Mouse (Mus musculus): ENCODE results near the gene Syngr2. TPM values are rescaled to one million over a fixed set of nuclear protein-coding genes. Genes with fewer than 3 reads are reported as not detected.

Gene Syngr2
- total and polyA plus RNA-seq, 3 experiments, result 189 to 384 TPM; not detected in 1

GRCm38 (mm10) chr11:117760374-117761119 lies 48.9 kb upstream of the Syngr2 start:
- TF ChIP-seq MXI1 (IDR thresholded peaks at IDR 0.05; ENCODE audit: low read depth, low read length) (no peak), KAT2A (conservative IDR thresholded peaks at IDR 0.05; ENCODE audit: low read depth, low read length) (no peak), RAD21 (IDR thresholded peaks at IDR 0.05; ENCODE audit: low read depth, low read length) (no peak), RCOR1 (IDR thresholded peaks at IDR 0.05; ENCODE audit: low read depth, low read length) (no peak), ZC3H11A (IDR thresholded peaks at IDR 0.05; ENCODE audit: low read depth, low read length) (no peak), GATA1 (IDR thresholded peaks at IDR 0.05; ENCODE audit: low read depth, low read length) (no peak), USF1 (IDR thresholded peaks at IDR 0.05; ENCODE audit: low read depth, low read length) (no peak), CHD2 (IDR thresholded peaks at IDR 0.05; ENCODE audit: low read length) (no peak), TAL1 (IDR thresholded peaks at IDR 0.05; ENCODE audit: low read length) (no peak), HCFC1 (IDR thresholded peaks at IDR 0.05; ENCODE audit: low read depth, low read length) (no peak), UBTF (IDR thresholded peaks at IDR 0.05; ENCODE audit: borderline replicate concordance, insufficient read depth, low read depth, low read length) (no peak), GABPA (IDR thresholded peaks at IDR 0.05; ENCODE audit: low read depth, low read length) (no peak), E2F4 (IDR thresholded peaks at IDR 0.05; ENCODE audit: borderline replicate concordance, low read depth, low read length) (no peak), NRF1 (IDR thresholded peaks at IDR 0.05; ENCODE audit: insufficient read depth, low read depth, low read length, poor library complexity, severe bottlenecking) (no peak), USF2 (IDR thresholded peaks at IDR 0.05; ENCODE audit: borderline replicate concordance in 1 of 2, insufficient read depth in 1 of 2, low read depth in 1 of 2, low read length in 2 of 2) (no peak), CHD1 (IDR thresholded peaks at IDR 0.05; ENCODE audit: low read depth, low read length) (no peak), NELFE (IDR thresholded peaks at IDR 0.05; ENCODE audit: low read depth, low read length) (no peak), BHLHE40 (IDR thresholded peaks at IDR 0.05; ENCODE audit: borderline replicate concordance, low read depth, low read length) (no peak)
- H3K4me1 ChIP-seq (ENCODE audit: control insufficient read depth in 1 of 2, insufficient read depth in 2 of 2, low read length in 2 of 2), result no peaks in the 10 kb centered on the region
- H3K36me3 ChIP-seq (ENCODE audit: control insufficient read depth in 1 of 2, insufficient read depth in 2 of 2, low read length in 2 of 2), result peaks cover 0 to 3% of the 10 kb centered on the region in 2 experiments; a peak in 2 of 4 replicates
- no peak for DNase-seq (ENCODE audit: low read depth, low spot score)
- no peak overlapping the region for H3K9ac ChIP-seq (ENCODE audit: control insufficient read depth, low read depth, low read length, poor library complexity, severe bottlenecking)
- no peaks in the 10 kb centered on the region for H3K9me3 ChIP-seq (replicated peaks; ENCODE audit: insufficient read depth, low read length)
- no peak overlapping the region for H3K27ac ChIP-seq (ENCODE audit: control insufficient read depth, low read depth, low read length)
- no peak overlapping the region for H3K4me3 ChIP-seq (ENCODE audit: control insufficient read depth in 1 of 2, insufficient read depth in 1 of 2, low read depth in 2 of 2, low read length in 2 of 2)
- H3K27me3 ChIP-seq (ENCODE audit: control insufficient read depth in 1 of 2, insufficient read depth in 2 of 2, low read length in 2 of 2), result no peaks in the 10 kb centered on the region
- H3K79me2 ChIP-seq (ENCODE audit: control insufficient read depth, insufficient read depth, low read length, poor library complexity), result no peaks in the 10 kb centered on the region

- Histone ChIP-seq H3K9ac (ENCODE audit: control insufficient read depth, low read depth, low read length, poor library complexity, severe bottlenecking) (no peak overlapping the region), H3K9me3 (replicated peaks; ENCODE audit: insufficient read depth, low read length) (no peaks in the 10 kb centered on the region), H3K27ac (ENCODE audit: control insufficient read depth, low read depth, low read length) (no peak overlapping the region), H3K4me3 (ENCODE audit: control insufficient read depth in 1 of 2, insufficient read depth in 1 of 2, low read depth in 2 of 2, low read length in 2 of 2) (no peak overlapping the region), H3K36me3 (ENCODE audit: control insufficient read depth in 1 of 2, insufficient read depth in 2 of 2, low read length in 2 of 2) (no peaks in the 10 kb centered on the region; a peak in 1 of 4 replicates), H3K79me2 (ENCODE audit: control insufficient read depth, insufficient read depth, low read length, poor library complexity) (no peaks in the 10 kb centered on the region), H3K4me1 (ENCODE audit: control insufficient read depth in 1 of 2, insufficient read depth in 2 of 2, low read length in 2 of 2) (no peaks in the 10 kb centered on the region), H3K27me3 (ENCODE audit: control insufficient read depth in 1 of 2, insufficient read depth in 2 of 2, low read length in 2 of 2) (no peaks in the 10 kb centered on the region)
- no peak for DNase-seq (ENCODE audit: low read depth, low spot score)
- TF ChIP-seq TCF12 (IDR thresholded peaks at IDR 0.05; ENCODE audit: low read depth, low read length) (no peak), BHLHE40 (IDR thresholded peaks at IDR 0.05; ENCODE audit: borderline replicate concordance, low read depth, low read length) (no peak), HCFC1 (IDR thresholded peaks at IDR 0.05; ENCODE audit: low read depth, low read length) (no peak), MYC (IDR thresholded peaks at IDR 0.05; ENCODE audit: low read depth, low read length) (no peak), MAZ (IDR thresholded peaks at IDR 0.05; ENCODE audit: low read depth, low read length) (no peak), MAFK (IDR thresholded peaks at IDR 0.05; ENCODE audit: borderline replicate concordance, low read depth, low read length) (no peak), NELFE (IDR thresholded peaks at IDR 0.05; ENCODE audit: low read depth, low read length) (no peak), UBTF (IDR thresholded peaks at IDR 0.05; ENCODE audit: borderline replicate concordance, insufficient read depth, low read depth, low read length) (no peak), ZKSCAN1 (IDR thresholded peaks at IDR 0.05; ENCODE audit: low read depth, low read length) (no peak), CHD1 (IDR thresholded peaks at IDR 0.05; ENCODE audit: low read depth, low read length) (no peak), MXI1 (IDR thresholded peaks at IDR 0.05; ENCODE audit: low read depth, low read length) (no peak), ZC3H11A (IDR thresholded peaks at IDR 0.05; ENCODE audit: low read depth, low read length) (no peak)
Measured at GRCm38 (mm10) chr11:117761801-117762200, 47.7 kb upstream of the Syngr2 start.

Data from MEL (cell line).